Mouse (Mus musculus) heart, postnatal 25 days (tissue): ENCODE measurements around the gene Tfip11. TPM values are rescaled to one million over a fixed set of nuclear protein-coding genes. Genes with fewer than 3 reads are reported as not detected.

Source experiments
- DNase-seq: peaks from one replicate; pipeline ENCODE4 v3.0.0; 2022; ENCODE audit warnings: low spot score
- intact Hi-C: fragments of 180-260 bp; cut with DNase I; formaldehyde crosslinking; loops from one replicate; pipeline ENCODE4 v1.15.1; 2025
- total RNA-seq, 2 experiments: library from RNA; stranded (reverse); gene quantifications; 2 replicates each; pipeline ENCODE4 v1.2.3; 2021

The Tfip11 gene
- 10 to 100 TPM; 16.3 to 17.9 TPM for total RNA-seq

DNA sequence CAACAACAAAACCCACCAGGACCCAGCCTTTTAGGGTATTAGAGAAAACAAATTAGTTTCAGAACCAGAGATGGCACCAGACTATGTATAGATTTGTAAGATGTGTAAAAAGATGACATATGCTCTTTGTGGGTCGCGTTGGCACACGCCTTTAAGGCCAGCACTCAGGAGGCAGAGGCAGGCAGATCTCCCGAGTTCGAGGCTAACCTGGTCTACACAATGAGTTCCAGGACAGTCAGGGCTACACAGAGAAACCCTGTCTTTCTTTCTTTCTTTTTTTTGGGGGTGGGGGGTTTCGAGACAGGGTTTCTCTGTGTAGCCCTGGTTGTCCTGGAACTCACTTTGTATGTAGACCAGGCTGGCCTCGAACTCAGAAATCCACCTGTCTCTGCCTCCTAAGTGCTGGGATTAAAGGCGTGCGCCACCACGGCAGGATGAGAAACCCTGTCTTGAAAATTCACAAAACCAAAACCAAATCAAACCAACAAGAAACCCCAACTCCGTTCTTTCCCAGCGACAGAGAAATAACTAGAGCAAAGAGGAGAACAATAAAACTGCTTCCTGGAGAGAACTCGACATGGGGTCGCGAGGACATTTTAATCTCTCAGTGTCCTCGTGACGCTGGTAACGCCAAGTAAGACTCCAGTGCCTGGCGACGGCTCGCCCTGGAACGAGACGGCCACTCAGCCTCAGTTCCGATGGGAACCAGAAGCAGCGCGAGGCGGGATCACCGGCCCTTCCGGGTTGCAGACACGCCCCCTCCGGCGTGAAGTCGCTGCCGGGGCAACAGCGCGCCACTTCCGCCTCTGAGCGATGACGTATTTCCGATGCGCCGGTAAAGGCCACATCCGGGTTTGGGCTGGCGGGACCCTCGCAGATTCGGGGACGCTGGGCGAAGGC lies at the start of gene Tfip11:
Gene Tfip11, plus strand, starts transcription at position 813 of the 900 bp plus-strand sequence.
- DNase-seq: peak; percentile 91
- intact Hi-C loops: loop anchor here (1.0 to 2.0 kb wide), 2 partner anchors 17 to 49 kb away; partner anchors contain the start of gene Tpst2

GRCm38 (mm10) chr5:112276907-112277348 lies 49.2 kb upstream of the Tfip11 start:
- DNase-seq: no peak
- intact Hi-C loops: loop anchor here (2.0 kb wide), 1 partner anchor 48 kb away; no protein-coding TSS in a partner anchor

DNA sequence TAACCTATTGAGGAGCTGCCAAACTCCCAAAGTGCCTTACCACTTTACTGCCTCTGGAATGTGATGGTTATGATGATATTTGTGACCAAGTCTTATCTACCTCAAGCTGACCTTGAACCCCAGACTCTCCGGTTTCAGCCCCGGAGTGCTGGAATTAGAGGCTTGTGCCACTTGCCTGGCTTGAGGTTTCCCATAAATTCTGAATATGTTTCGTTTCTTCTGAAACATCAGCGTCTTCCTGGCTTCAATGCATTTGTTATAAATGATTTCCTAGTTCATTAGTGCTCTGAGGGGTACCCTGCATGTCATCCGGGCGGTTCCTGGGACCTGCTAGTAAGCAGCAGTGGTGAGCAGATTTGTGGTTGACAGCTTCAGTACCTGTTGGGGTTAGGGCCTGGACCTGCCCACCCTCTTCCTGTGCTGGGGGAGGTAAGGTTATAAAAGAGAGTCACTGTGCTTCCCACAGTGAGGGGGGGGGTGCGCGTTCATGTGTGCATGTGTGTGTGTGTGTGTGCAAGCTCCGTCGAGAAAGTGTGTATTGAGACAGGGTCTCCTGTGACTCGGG lies 48.2 kb upstream of the Tfip11 start:
- intact Hi-C loops: loop anchor here (2.0 kb wide), 1 partner anchor 47 kb away; no protein-coding TSS in a partner anchor
- DNase-seq: no peak

DNA sequence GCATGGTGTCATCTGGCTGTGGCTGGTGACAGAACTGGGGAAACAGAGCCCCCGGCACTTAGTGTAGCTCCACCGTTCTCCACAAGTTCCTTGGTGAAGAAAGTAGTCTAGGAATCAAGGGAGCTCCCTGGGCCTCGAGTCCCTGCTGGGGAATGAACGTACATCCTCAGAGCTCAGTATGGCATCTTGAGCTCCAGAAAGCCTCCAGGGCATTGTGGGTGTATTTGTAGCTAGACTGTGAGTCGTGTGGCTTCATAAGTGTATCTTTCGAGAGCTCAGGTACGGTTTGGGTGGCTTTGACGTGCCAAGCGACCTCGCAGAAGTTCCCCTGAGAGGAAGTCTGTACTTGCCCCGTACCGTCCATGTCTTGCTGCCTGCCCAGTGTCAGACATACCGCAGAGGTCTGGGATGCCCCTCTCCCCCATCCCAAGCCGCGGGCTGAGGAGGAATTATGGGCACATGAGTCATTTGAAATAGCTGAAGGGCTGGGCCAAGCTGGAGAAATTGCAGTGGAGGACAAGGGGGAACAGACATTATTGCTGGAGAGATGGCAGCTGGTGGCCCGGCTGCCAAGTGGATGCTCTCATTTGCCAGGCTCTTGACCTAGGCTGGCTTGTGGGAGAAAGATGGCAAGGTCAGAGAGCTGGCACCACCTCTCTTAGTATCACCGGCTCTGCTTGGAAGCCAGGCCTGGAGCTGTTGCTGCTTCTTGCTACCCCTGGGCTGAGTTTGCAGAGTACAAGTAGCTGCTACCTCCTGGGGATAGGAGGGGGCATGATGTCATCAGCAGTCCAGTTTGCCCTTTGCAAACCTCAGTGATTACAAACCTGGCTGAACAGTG lies 46.8 kb upstream of the Tfip11 start:
- intact Hi-C loops: no loop called here
- DNase-seq: no peak

GRCm38 (mm10) chr5:112280151-112280550 lies 46.0 kb upstream of the Tfip11 start:
- no peak for DNase-seq
- intact Hi-C loops: no loop called here

DNA sequence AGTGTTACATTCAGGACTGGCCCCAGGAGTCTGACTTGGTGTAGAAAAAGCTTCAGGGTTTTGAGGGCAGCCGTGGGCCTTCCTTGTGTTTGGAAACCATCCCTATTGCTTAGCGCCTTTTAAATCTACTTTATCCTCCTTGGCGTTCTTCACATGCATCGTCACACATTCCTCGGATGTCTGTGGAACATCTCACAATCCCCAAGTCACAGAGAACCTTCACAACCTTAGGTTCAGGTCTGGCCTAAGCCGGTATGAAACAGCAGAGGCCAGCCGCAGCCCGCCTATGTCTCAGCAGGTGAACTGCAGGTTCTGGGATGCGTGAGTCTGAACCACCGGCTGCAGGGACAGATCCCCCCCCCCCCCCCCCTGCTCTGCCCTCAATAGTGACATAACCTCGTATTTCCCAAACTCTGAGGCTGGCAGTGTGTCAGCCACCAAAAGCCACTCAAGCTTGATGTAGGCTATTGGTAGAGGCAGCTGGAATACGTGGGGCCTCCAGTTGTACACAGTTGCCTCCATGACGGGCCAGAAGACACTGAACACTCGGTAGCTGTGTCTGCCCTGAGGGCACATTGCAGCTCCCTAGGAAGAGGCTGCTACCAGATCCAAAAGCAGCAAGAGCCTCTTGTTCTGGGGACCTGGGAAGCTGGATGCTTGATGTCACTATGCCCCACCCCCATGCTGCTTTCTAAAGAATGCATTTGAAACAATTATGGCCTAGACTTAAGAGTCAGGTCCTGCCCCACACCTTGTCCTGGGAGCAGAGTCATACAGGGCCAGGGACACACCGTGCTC lies 45.1 kb upstream of the Tfip11 start:
- DNase-seq: no peak
- intact Hi-C loops: no loop called here

- DNase-seq: no peak
- intact Hi-C loops: no loop called here
These were observed 44.5 kb upstream of the Tfip11 start for GRCm38 (mm10) chr5:112281676-112282075.

DNA sequence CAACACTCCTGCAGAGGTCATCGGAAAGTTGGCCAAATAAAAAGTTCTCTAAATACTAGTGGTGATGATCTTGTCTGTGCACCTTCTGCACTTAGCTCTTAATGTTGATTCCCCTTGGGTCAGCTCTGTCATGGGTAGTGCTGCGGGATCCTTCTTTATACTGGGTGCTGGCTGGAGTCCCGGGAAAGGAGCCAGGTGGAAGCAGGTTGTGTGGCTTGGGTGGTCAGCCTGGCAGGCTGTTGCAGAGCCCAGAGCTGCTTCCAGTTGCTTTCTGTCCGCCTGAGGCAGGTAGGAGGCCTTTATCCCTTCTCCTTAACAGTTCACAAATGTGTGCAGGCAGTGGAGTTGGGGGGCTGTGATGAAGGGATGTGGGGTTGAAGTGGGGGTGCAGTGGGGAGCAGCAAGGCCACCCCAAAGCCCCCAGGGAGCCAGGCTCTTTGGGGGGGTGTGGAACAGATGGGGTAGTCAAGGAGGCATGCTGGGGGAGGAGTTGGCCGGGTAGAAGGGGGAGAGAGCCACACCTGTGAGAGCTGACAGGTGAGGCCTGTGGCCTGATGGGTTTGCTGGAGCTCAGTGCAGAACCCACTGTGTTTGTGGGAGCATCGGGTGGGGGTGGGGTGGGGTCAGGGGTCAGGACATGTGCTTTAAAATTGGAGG lies 43.9 kb upstream of the Tfip11 start:
- intact Hi-C loops: no loop called here

DNA sequence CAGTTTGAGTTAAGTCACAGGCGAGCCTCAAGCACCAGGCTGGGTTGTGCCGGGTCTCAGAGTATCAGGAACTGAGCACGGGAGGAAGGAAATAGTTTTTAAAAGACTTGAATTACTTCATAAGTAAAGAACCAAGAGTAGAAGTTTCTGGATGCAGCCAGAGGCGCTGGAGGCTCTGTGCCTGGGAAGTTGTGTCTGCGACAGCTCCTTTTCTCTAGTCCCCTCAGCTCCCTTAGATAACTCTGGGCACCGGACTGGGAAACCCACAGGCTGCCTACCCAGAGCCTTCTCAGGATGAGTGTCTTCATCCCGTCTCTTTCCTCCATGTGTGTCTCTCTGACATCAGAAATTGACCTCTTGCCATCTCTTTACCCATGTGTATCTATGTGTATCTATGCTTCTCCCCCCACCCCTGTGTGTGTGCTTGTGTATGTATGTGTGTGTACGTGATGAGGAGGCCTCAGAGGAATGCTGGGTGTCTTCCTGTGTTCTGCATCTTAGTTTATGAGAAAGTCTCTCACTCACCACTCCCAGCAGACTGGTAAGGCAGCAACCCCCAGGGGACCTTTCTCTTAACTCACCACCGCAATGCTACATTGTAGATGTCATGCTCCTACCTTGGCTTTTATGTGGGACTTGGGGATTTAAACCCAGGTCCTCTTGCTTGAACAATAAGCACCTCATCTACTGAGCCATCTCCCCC lies 43.2 kb upstream of the Tfip11 start:
- no peak for DNase-seq
- intact Hi-C loops: no loop called here

More for the DNA sequence above, 43.9 kb upstream of the Tfip11 start:
- DNase-seq: no peak

- no peak for DNase-seq
- intact Hi-C loops: no loop called here
These were observed 42.5 kb upstream of the Tfip11 start for GRCm38 (mm10) chr5:112283543-112284202.

- DNase-seq: no peak
- intact Hi-C loops: no loop called here
These were observed 42.0 kb upstream of the Tfip11 start for GRCm38 (mm10) chr5:112284203-112284582.

DNA sequence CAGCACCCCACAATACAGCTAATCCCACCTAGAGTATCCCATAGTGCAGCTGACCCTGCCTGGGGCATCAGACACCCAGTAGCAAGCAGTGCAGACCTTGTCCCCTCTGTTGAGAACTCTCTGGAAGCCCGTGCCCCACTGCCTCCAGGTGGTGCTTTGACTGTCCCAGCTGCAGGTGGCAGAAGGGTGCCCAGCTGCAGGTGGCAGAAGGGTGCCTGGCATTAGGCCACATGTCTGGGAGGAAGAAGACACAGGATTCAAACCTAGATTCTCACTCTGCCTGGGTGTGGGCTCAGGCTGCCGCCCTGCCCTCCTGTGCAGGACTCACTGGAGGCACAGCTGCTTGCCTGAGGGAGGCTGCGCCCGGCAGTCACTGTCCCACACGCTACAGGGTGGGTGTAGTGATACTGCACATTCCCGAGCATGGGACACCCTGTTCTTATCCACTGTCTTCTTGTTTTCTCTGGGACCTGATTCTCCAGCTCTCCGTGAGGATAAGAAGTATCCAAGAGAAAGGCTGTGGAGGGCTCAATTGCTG lies 40.5 kb upstream of the Tfip11 start:
- DNase-seq: no peak
- intact Hi-C loops: no loop called here

DNA sequence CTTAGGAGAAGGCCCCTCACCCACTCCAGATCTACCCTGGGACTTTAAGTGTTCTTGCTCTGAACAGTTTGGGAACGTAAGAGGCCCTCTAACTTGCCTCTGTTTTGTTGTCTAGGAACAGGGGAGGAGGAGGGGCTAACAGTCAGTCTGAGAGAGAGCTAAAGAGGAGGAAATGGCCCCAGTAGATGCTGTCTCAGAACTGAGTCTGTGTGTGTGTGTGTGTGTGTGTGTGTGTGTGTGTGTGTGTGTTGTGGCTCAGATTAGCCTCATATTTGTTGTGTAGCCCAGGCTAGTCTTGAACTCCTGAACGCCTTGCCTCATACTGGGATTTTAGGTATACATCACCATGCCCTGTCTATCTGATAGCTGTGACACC lies 39.6 kb upstream of the Tfip11 start:
- no peak for DNase-seq
- intact Hi-C loops: no loop called here

DNA sequence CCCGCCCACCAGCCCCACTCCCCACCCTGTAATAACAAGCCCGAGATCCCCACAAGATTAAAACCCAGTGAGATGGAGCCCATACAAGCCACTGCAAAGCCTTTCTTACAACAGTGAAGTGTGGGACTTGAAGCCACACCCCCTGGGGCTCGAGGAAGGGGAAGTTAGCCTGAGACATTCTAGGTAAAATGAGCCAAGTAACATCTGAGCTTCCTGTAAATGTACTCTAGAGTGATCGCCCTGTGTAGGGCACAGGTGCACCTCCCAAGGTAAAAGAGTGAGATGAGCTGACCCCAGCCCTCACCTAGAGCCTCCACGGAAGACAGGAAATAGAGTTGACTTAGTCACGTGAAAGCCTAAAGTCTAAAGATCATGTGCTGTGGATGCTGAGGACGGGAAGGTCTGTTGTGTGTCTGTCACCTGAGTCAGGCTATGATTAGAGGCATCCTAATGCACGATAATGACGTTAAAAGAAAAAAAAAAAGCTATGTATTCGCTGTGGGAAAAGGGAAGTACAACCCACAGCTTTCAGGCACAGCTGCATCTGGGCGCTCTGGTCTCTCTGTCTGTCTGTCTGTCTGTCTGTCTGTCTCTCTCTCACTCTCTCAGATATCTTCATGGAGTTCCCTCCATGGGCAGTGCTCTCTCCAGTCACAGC lies 39.0 kb upstream of the Tfip11 start:
- intact Hi-C loops: no loop called here
- no peak for DNase-seq

DNA sequence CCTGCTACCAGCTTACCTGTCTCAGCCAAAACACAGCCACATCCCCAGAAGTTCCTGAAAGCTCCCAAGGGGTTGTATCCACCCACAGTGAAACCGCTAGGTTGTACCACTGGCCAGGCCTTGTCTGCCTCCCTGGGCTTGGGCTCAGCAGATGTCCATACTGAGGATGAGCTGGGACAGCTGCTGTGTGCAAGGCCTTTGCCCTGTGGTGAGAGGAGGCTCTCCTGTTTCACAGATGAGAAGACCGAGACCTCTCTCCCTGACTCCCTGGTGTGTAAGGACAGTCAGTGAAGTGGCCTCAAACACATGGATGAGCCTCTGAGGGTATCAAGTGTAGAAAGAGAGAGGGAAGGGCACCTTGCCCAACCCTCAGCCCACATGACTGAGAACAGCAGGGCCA lies 38.5 kb upstream of the Tfip11 start:
- DNase-seq: no peak
- intact Hi-C loops: no loop called here

DNA sequence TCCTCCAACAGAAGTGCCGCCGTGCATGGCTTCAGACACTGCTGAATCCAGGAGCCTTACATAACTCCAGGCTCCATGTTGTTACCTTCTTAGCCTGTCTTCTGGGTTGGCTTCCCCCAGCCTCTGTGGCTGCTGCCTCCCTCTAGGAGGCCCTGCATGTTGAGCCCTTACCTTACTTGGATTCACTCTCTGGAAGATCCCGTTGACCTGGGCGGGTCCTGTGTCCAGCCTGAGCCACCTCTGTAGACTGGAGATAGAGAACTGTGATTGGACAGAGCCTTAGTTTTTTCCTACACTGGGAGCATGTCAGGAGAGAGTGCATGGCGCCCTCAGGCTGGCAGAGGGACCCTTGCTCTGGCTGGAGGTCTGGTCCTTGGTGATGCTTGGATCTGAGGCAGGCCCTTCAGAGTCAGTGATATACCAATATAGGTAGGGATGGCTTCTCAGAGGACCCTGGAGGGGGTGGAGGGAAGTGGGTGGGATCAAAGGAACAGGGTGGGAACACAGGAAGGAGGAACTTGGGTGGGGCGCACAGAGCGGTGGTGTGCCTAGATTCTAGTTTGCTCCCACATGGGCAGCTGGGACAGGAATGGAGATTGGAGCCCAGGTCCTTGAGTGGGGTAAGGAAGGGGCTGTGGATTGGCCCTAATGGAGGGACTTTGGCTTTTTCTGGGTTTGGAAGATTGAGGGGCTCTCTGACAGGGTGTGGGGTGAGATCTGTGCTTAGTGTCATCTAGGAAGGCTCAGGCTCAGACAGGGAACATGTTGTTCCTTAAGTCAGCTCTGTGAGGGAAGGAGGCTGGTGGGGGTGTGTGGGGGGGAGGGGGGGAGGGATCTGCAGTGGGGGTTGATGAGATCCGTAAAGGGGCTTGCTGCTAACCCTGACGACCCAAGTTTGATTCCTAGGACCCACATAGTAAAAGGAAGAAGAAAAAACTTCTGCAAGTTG lies 37.7 kb upstream of the Tfip11 start:
- intact Hi-C loops: no loop called here
- no peak for DNase-seq
